Mouse (Mus musculus) kidney, postnatal 0 days (tissue): ENCODE measurements around the gene Sephs2. TPM values are rescaled to one million over a fixed set of nuclear protein-coding genes. Genes with fewer than 3 reads are reported as not detected.
A peak's percentile ranks its signal among the peaks of the same experiment; 100 is the strongest.

Experiments
- ATAC-seq: fragments of 200-750 bp; cut with Nextera tagmentation; replicated peaks from 2 replicates; pipeline ENCODE4 v1.8.0; 2017; ENCODE audit warnings: low read depth, moderate number of reproducible peaks, moderate TSS enrichment, moderate library complexity; ENCODE audit not compliant: low FRiP score
- DNase-seq: peaks from one replicate; pipeline ENCODE4 v3.0.0-alpha.2; 2016; ENCODE audit warnings: low spot score
- H3K27ac ChIP-seq: fragments of 300-500 bp; sonication (generic); 2 replicates; pipeline ENCODE4 v1.5.1; 2014; ENCODE audit warnings: mild to moderate bottlenecking
- H3K27me3 ChIP-seq: fragments of 300-500 bp; sonication (generic); 2 replicates; pipeline ENCODE4 v1.6.1; 2014; ENCODE audit warnings: low read length, mixed read lengths; ENCODE audit not compliant: insufficient read depth
- H3K36me3 ChIP-seq: fragments of 300-500 bp; sonication (generic); 2 replicates; pipeline ENCODE4 v1.6.1; 2014; ENCODE audit warnings: low read length, mixed read lengths; ENCODE audit not compliant: insufficient read depth
- H3K4me1 ChIP-seq: fragments of 300-500 bp; sonication (generic); replicated peaks from 2 replicates; pipeline ENCODE4 v1.6.1; 2014; ENCODE audit warnings: antibody characterized with exemption, low read length, mixed read lengths; ENCODE audit not compliant: insufficient read depth
- H3K4me2 ChIP-seq: fragments of 300-500 bp; sonication (generic); 2 replicates; pipeline ENCODE4 v1.6.1; 2014; ENCODE audit warnings: mild to moderate bottlenecking, low read length, moderate library complexity, mixed read lengths
- H3K4me3 ChIP-seq: fragments of 300-500 bp; sonication (generic); replicated peaks from 2 replicates; pipeline ENCODE4 v1.5.1; 2014; ENCODE audit warnings: low read depth, low read length
- H3K9ac ChIP-seq: fragments of 300-500 bp; sonication (generic); 2 replicates; pipeline ENCODE4 v1.6.1; 2014; ENCODE audit warnings: low read depth, low read length
- H3K9me3 ChIP-seq: fragments of 300-500 bp; sonication (generic); replicated peaks from 2 replicates; pipeline ENCODE4 v1.6.1; 2016; ENCODE audit warnings: low read length, inconsistent platforms, mixed read lengths
- CTCF ChIP-seq: IDR thresholded peaks from 2 replicates; pipeline ENCODE4 v1.5.1; 2016; ENCODE audit warnings: antibody characterized with exemption, low read depth, mild to moderate bottlenecking, moderate library complexity
- WGBS: fragments of 180-500 bp; shearing (Covaris S2); extraction: QIAGEN DNeasy Blood & Tissue Kit; methylation state at CpG from one replicate; pipeline ENCODE4 v1.1.7; 2014; 5-methylcytosine and 5-hydroxymethylcytosine counted together
- polyA plus RNA-seq: library from polyadenylated mRNA; unstranded; fragments of >200 nt; fragmentation: Nextera tagmentation; extraction: Ambion mirVana; gene quantifications from 2 replicates; pipeline ENCODE4 v1.2.1, GENCODE M21; 2015

The Sephs2 gene
- polyA plus RNA-seq, 1 experiment from 2014 or later: 207 TPM

DNA sequence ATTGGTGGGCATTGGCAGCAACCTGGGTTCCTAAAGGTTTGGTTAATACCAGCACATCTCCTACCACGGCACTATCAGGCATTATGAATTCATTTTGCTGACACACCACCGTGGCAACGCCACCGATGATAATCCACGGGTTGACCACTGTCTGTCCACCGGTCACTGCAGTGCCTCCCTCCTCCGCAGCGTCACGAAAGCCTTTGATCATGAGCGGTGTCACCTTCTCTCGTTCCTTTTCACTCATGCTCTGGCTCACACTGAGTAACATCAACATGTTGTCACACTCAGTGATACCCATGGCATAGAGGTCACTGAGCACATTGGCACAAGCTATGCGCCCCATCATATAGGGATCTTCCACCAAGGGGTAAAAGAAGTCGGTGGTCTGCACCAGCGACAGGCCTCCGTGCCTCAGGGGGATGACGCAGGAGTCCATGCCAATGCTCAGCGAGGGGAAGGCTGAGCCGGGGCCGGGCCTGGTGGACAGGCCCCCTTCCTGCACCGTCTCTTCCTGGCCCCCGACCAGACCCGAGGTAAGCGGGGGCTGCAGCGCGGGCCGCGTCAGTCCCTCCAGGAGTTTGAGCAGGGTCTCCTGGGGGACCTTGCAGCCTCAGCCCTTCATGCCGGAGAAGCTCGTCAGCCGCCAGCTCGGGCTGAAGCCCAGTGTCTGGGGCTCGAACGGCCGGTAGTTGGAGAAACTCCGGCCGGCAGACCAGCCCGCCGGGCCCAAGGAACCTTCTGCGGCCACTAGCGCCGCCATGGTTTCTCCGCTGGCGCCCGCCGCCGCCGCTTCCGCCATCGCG lies 534 bp downstream of the Sephs2 start:
- Histone ChIP-seq H3K27me3 (no peaks in the 10 kb centered on the region), H3K36me3 (peaks cover 16% of the 10 kb centered on the region; the same call in 1 of the 2 replicates), H3K4me1 (peaks cover 17% of the 10 kb centered on the region), H3K9ac (peak overlapping the region; percentile 92), H3K4me2 (peak overlapping the region; percentile 93), H3K9me3 (no peaks in the 10 kb centered on the region), H3K4me3 (peak overlapping the region; percentile 91), H3K27ac (peak overlapping the region; percentile 94)
- no peak for TF ChIP-seq CTCF
- ATAC-seq (peak; percentile 29; the same call in 1 of the 2 replicates), DNase-seq (peak; percentile 50)
- WGBS: 10% methylated on average over 50 of the region's 50 CpGs

DNA sequence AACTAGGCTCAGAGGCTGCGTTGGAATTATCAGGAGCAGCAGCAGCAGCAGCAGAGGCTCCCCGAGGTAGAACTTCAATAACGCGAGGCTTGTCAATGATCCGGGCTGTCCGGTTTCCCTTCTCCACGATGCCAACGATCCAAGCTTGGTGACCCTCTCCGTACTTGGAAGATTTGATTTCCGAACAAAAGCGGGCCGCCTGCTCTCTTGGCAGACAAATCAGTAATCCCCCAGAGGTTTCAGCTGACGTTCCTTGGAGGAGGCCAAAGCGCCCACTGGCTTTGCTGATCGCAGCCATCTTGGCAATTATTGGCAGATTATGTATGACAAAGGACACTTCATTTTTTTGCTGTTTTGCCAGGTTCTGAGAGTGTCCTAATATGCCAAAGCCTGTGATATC lies 1.3 kb downstream of the Sephs2 start:
- 0 out of 2 replicates have a peak overlapping the region, but pooled peaks have one; percentile 92 for H3K9ac ChIP-seq
- peaks cover 16% of the 10 kb centered on the region; the same call in 1 of the 2 replicates for H3K36me3 ChIP-seq
- 94% methylated on average over 15 of the region's 15 CpGs for WGBS
- ATAC-seq: no peak
- TF ChIP-seq CTCF: no peak
- peaks cover 17% of the 10 kb centered on the region for H3K4me1 ChIP-seq
- no peaks in the 10 kb centered on the region for H3K9me3 ChIP-seq
- 0 out of 2 replicates have a peak overlapping the region, but pooled peaks have one; percentile 94 for H3K27ac ChIP-seq
- H3K27me3 ChIP-seq: no peaks in the 10 kb centered on the region
- no peak for DNase-seq
- peak overlapping the region; percentile 91; the same call in 1 of the 2 replicates for H3K4me3 ChIP-seq
- peak overlapping the region; percentile 93 for H3K4me2 ChIP-seq

DNA sequence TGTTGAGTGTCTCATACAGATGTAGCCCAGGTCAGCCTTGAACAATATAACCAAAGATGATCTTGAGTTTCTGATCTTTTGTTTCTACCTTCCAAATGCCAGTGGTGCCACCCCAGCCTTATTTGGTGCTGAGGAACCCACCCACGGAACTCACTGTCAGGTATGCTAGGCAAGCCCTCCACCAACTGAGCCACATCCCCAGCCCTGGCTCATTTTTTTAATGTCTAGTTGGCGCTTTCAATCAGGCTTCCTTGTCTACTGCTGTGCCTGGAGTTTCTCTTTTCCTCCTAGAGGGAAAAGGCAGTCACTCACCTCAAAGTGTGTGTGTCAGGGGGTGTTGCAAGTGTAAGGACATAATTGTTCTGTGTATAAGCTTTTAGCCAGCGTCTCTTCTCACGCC lies 2.8 kb downstream of the Sephs2 start:
- DNase-seq: no peak
- peaks cover 10% of the 10 kb centered on the region for H3K4me1 ChIP-seq
- no peaks in the 10 kb centered on the region for H3K27me3 ChIP-seq
- no peak overlapping the region; the same call in 1 of the 2 replicates for H3K9ac ChIP-seq
- H3K27ac ChIP-seq: no peak overlapping the region
- no peak for ATAC-seq
- peaks cover 16% of the 10 kb centered on the region; the same call in 1 of the 2 replicates for H3K36me3 ChIP-seq
- peak overlapping the region; percentile 32 for H3K4me2 ChIP-seq
- no peaks in the 10 kb centered on the region for H3K9me3 ChIP-seq
- H3K4me3 ChIP-seq: no peak overlapping the region
- no peak for TF ChIP-seq CTCF
- WGBS: 92% methylated on average over 4 of the region's 4 CpGs

DNA sequence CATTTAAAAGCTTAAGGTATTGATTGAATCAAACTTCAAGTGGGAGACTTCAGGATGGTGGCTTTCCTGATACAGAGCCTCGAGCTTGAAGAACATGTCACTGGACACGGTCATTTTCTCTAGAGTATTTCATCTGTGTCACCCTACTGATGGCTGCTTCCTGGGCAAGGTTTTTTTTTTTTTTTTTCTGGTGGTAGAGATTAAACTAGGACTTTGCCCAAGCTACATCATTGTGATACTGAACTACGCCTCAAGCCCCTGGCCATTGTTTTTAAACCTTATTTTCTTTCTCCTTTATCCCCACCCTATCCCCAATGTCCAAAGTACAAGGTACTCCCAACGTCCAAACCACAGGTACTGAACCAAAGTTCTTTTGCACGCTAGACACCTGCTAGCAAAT lies 3.2 kb downstream of the Sephs2 start:
- Histone ChIP-seq H3K9ac (no peak overlapping the region), H3K27me3 (no peaks in the 10 kb centered on the region), H3K4me3 (no peak overlapping the region), H3K36me3 (peaks cover 16% of the 10 kb centered on the region; the same call in 1 of the 2 replicates), H3K9me3 (no peaks in the 10 kb centered on the region), H3K27ac (no peak overlapping the region), H3K4me2 (no peak overlapping the region), H3K4me1 (peaks cover 10% of the 10 kb centered on the region)
- ATAC-seq (no peak), DNase-seq (no peak)
- TF ChIP-seq CTCF: no peak
- 87% methylated on average over 5 of the region's 5 CpGs for WGBS

DNA sequence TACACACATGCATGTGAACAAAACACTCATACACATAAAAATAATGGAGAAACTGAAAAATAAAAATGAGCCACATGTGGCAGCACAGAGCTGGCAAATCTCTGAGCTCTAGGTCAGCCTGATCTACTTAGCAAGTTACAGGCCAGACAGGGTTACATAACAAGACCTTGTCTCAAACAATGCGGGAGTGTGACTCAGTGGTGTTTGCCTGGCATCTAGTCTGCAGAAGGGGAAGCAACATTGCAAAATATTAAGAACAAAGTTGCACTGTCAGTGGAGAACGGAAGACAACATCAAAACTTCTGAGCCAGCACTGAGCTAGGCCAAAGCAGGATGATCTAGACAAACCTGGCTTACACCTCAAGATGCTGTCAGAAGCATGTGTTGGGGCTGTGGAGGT lies 3.6 kb downstream of the Sephs2 start:
- peaks cover 10% of the 10 kb centered on the region for H3K4me1 ChIP-seq
- no peak for DNase-seq
- no peaks in the 10 kb centered on the region for H3K27me3 ChIP-seq
- 86% methylated on average over 2 of the region's 2 CpGs for WGBS
- no peak overlapping the region for H3K4me2 ChIP-seq
- H3K36me3 ChIP-seq: peaks cover 16% of the 10 kb centered on the region; the same call in 1 of the 2 replicates
- H3K4me3 ChIP-seq: no peak overlapping the region
- no peaks in the 10 kb centered on the region for H3K9me3 ChIP-seq
- ATAC-seq: no peak
- H3K9ac ChIP-seq: no peak overlapping the region
- no peak overlapping the region for H3K27ac ChIP-seq
- TF ChIP-seq CTCF: no peak

DNA sequence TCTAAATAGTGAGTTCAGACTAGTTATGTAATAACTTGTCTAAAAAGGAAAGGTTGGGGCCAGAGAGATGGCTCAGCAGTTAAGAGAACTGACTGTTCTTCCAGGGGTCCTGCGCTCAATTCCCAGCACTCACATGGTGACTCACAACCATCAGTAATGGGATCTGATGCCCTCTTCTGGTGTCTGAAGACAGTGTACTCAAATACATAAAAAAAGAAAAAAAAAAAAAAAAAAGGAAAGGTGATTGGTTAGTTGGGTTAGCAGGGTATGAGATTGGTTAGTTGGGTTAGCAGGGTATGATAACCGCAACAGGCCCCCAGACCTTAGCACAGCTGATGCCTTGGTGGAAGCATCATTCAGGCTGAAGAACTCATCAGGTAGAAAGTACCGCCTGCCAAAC lies 10.3 kb downstream of the Sephs2 start:
- peaks cover 7% of the 10 kb centered on the region; the same call in 1 of the 2 replicates for H3K4me1 ChIP-seq
- H3K36me3 ChIP-seq: no peaks in the 10 kb centered on the region
- DNase-seq (no peak), ATAC-seq (no peak)
- H3K27me3 ChIP-seq: no peaks in the 10 kb centered on the region
- WGBS: 98% methylated on average over 3 of the region's 3 CpGs
- no peaks in the 10 kb centered on the region for H3K9me3 ChIP-seq
- H3K4me2 ChIP-seq: no peak overlapping the region
- H3K9ac ChIP-seq: no peak overlapping the region
- no peak overlapping the region for H3K4me3 ChIP-seq
- no peak overlapping the region for H3K27ac ChIP-seq
- no peak for TF ChIP-seq CTCF
